Mouse (Mus musculus) B cell, adult 2 months (primary cell): ENCODE measurements around the gene Hist2h2be.
"Not testable (repeated sequence)": the region's sequence is repeated elsewhere in the genome, so short reads cannot be mapped to it uniquely, and the experiment has no call there.

ENCODE experiments used
- DNase-seq, 2 experiments: peaks; one replicate each; pipeline ENCODE4 v3.0.0; 2022

Hist2h2be gene

GRCm38 (mm10) chr3:96239949-96240798 lies 19.3 kb downstream of the Hist2h2be start, which contains the start of gene Hist2h2aa2:
Gene Hist2h2aa2 (minus strand): TSS chr3:96240276.
- DNase-seq = peak; percentile 90 to 91

GRCm38 (mm10) chr3:96240799-96241197 lies 19.9 kb downstream of the Hist2h2be start:
- no peak for DNase-seq

- DNase-seq = no peak
Measured at GRCm38 (mm10) chr3:96243921-96244572, 23.1 kb downstream of the Hist2h2be start.

- peak; percentile 86 to 88 for DNase-seq
Measured at GRCm38 (mm10) chr3:96245003-96245886, 24.3 kb downstream of the Hist2h2be start, which contains the start of gene Hist2h2aa1. Gene Hist2h2aa1 (plus strand): TSS chr3:96245497.

GRCm38 (mm10) chr3:96246018-96246417 lies 25.1 kb downstream of the Hist2h2be start:
- DNase-seq = peak; percentile 26 to 29

- not testable (repeated sequence) for DNase-seq
Measured at GRCm38 (mm10) chr3:96246427-96246856, 25.5 kb downstream of the Hist2h2be start, which contains the start of gene Hist2h3c1. Gene Hist2h3c1 (plus strand): TSS chr3:96246685.

GRCm38 (mm10) chr3:96247356-96248140 lies 26.6 kb downstream of the Hist2h2be start:
- no peak for DNase-seq

- no peak for DNase-seq
Measured at GRCm38 (mm10) chr3:96248141-96249033, 27.5 kb downstream of the Hist2h2be start.

GRCm38 (mm10) chr3:96249034-96249345 lies 28.1 kb downstream of the Hist2h2be start:
- no peak for DNase-seq

- DNase-seq = no peak
Measured at GRCm38 (mm10) chr3:96250890-96251289, 30.0 kb downstream of the Hist2h2be start.

- peak; percentile 35 to 42 for DNase-seq
Measured at GRCm38 (mm10) chr3:96251787-96252186, 30.9 kb downstream of the Hist2h2be start.

GRCm38 (mm10) chr3:96254683-96255355 lies 33.9 kb downstream of the Hist2h2be start:
- no peak for DNase-seq

- no peak for DNase-seq
Measured at GRCm38 (mm10) chr3:96255926-96256593, 35.1 kb downstream of the Hist2h2be start.

- DNase-seq = no peak
Measured at GRCm38 (mm10) chr3:96257190-96257589, 36.3 kb downstream of the Hist2h2be start.

- no peak for DNase-seq
Measured at GRCm38 (mm10) chr3:96260220-96260619, 39.3 kb downstream of the Hist2h2be start.

GRCm38 (mm10) chr3:96261623-96262022 lies 40.7 kb downstream of the Hist2h2be start:
- DNase-seq = peak in 1 of 2 experiments; percentile 22

- DNase-seq = peak; percentile 71 to 75
Measured at GRCm38 (mm10) chr3:96262216-96262875, 41.4 kb downstream of the Hist2h2be start.

- DNase-seq = peak; percentile 96 to 97
Measured at GRCm38 (mm10) chr3:96262979-96263550, 42.1 kb downstream of the Hist2h2be start, which contains the start of gene Hist2h4. Gene Hist2h4 (minus strand): TSS chr3:96263311.
